Mouse (Mus musculus): ENCODE data around the gene Zfp260. TPM values are rescaled to one million over a fixed set of nuclear protein-coding genes. Genes with fewer than 3 reads are reported as not detected.

Zfp260 gene
- 7.9 and 8.4 TPM in 2 replicates for polyA plus RNA-seq (2012; rRNA removed)

GRCm38 (mm10) chr7:30094646-30095429, at the start of gene Zfp260:
Gene Zfp260, plus strand, starts transcription at chr7:30094777.

GRCm38 (mm10) chr7:30050882-30051548, 43.6 kb upstream of the Zfp260 start, which contains the start of gene Zfp14:
Gene Zfp14, minus strand, starts transcription at chr7:30051380.

GRCm38 (mm10) chr7:30072146-30073028, 22.2 kb upstream of the Zfp260 start, which contains the start of gene Zfp82:
Gene Zfp82, minus strand, starts transcription at chr7:30072900.

GRCm38 (mm10) chr7:30090092-30090969, 4.2 kb upstream of the Zfp260 start, which contains the start of the genes Gm26920 and Zfp566:
Gene Gm26920, minus strand, starts transcription at chr7:30090410.
Gene Zfp566, minus strand, starts transcription at chr7:30090527.

GRCm38 (mm10) chr7:30121308-30122187, 27.0 kb downstream of the Zfp260 start, which contains the start of gene Zfp382:
Gene Zfp382, plus strand, starts transcription at chr7:30121942.

Other genes starting within 250 kb of the Zfp260 start
- 0.09 and 0.12 TPM in 2 replicates for gene Zfp940, start 241.1 kb upstream of the Zfp260 start, polyA plus RNA-seq (2012; rRNA removed)
- gene Zfp420, start 234.8 kb upstream of the Zfp260 start, polyA plus RNA-seq (2012; rRNA removed): 0.28 and 0.47 TPM in 2 replicates
- gene Zfp27, start 188.2 kb upstream of the Zfp260 start, polyA plus RNA-seq (2012; rRNA removed): 1.3 and 1.7 TPM in 2 replicates
- 0.35 and 0.44 TPM in 2 replicates for gene Zfp383, start 186.6 kb upstream of the Zfp260 start, polyA plus RNA-seq (2012; rRNA removed)
- gene Zfp74, start 140.7 kb upstream of the Zfp260 start, polyA plus RNA-seq (2012; rRNA removed): 2.6 and 6.7 TPM in 2 replicates
- 3.8 and 4.0 TPM in 2 replicates for gene Zfp568, start 110.8 kb upstream of the Zfp260 start, polyA plus RNA-seq (2012; rRNA removed)
- 1.1 and 1.2 TPM in 2 replicates for gene Zfp14, start 43.4 kb upstream of the Zfp260 start, polyA plus RNA-seq (2012; rRNA removed)
- 0.29 and 0.35 TPM in 2 replicates for gene Zfp82, start 21.9 kb upstream of the Zfp260 start, polyA plus RNA-seq (2012; rRNA removed)
- gene Gm26920, start 4.4 kb upstream of the Zfp260 start, polyA plus RNA-seq (2012; rRNA removed): not detected in 2 replicates
- gene Zfp566, start 4.2 kb upstream of the Zfp260 start, polyA plus RNA-seq (2012; rRNA removed): 0.57 and 1.9 TPM in 2 replicates
- 0.38 and 1.9 TPM in 2 replicates for gene Zfp382, start 27.2 kb downstream of the Zfp260 start, polyA plus RNA-seq (2012; rRNA removed)
- 6.3 and 8.4 TPM in 2 replicates for gene Zfp146, start 75.0 kb downstream of the Zfp260 start, polyA plus RNA-seq (2012; rRNA removed)
- 48.3 and 56.0 TPM in 2 replicates for gene Cox7a1, start 89.4 kb downstream of the Zfp260 start, polyA plus RNA-seq (2012; rRNA removed)
- gene Capns1, start 104.0 kb downstream of the Zfp260 start, polyA plus RNA-seq (2012; rRNA removed): 791 and 1,080 TPM in 2 replicates
- gene Polr2i, start 137.2 kb downstream of the Zfp260 start, polyA plus RNA-seq (2012; rRNA removed): 86.6 and 107 TPM in 2 replicates
- gene Tbcb, start 137.5 kb downstream of the Zfp260 start, polyA plus RNA-seq (2012; rRNA removed): 46.0 and 55.7 TPM in 2 replicates
- gene Ovol3, start 140.9 kb downstream of the Zfp260 start, polyA plus RNA-seq (2012; rRNA removed): not detected in 2 replicates
- gene Thap8, start 185.3 kb downstream of the Zfp260 start, polyA plus RNA-seq (2012; rRNA removed): 0.12 and 0.19 TPM in 2 replicates
- gene Wdr62, start 185.6 kb downstream of the Zfp260 start, polyA plus RNA-seq (2012; rRNA removed): 20.8 and 23.2 TPM in 2 replicates
- 11.3 and 14.7 TPM in 2 replicates for gene Clip3, start 197.0 kb downstream of the Zfp260 start, polyA plus RNA-seq (2012; rRNA removed)
- 165 and 192 TPM in 2 replicates for gene Alkbh6, start 213.9 kb downstream of the Zfp260 start, polyA plus RNA-seq (2012; rRNA removed)
- gene Syne4, start 220.0 kb downstream of the Zfp260 start, polyA plus RNA-seq (2012; rRNA removed): 11.0 and 13.9 TPM in 2 replicates
- gene E130208F15Rik, start 227.0 kb downstream of the Zfp260 start, polyA plus RNA-seq (2012; rRNA removed): 1.2 and 1.4 TPM in 2 replicates
- 26.8 and 37.9 TPM in 2 replicates for gene Sdhaf1, start 229.1 kb downstream of the Zfp260 start, polyA plus RNA-seq (2012; rRNA removed)

Data from colon, adult 2 months (tissue).